Mouse (Mus musculus) forebrain, postnatal 0 days (tissue): ENCODE measurements at regions not wholly inside any gene's neighbourhood (a gene's known extent, or its start where the extent isn't known, plus 50 kb on each side); places are given as distances from the start of the nearest gene placed in this dataset.

Experiments
- ATAC-seq: fragments of 200-750 bp; cut with Nextera tagmentation; 2 replicates; pipeline ENCODE4 v1.8.0; 2017; ENCODE audit warnings: mild to moderate bottlenecking, moderate library complexity
- DNase-seq: peaks from one replicate; pipeline ENCODE4 v3.0.0-alpha.2; 2015
- H3K27ac ChIP-seq: fragments of 300-500 bp; sonication (generic); 2 replicates; pipeline ENCODE4 v1.5.1; 2014; ENCODE audit warnings: low read depth, mild to moderate bottlenecking, antibody characterized with exemption, low read length, moderate library complexity, mixed read lengths
- H3K27me3 ChIP-seq: fragments of 300-500 bp; sonication (generic); 2 replicates; pipeline ENCODE4 v1.6.1; 2014; ENCODE audit warnings: mild to moderate bottlenecking, low read length, mixed read lengths; ENCODE audit not compliant: insufficient read depth
- H3K36me3 ChIP-seq: fragments of 300-500 bp; sonication (generic); 2 replicates; pipeline ENCODE4 v1.6.1; 2014; ENCODE audit warnings: mild to moderate bottlenecking, moderate library complexity; ENCODE audit not compliant: insufficient read depth
- H3K4me1 ChIP-seq: fragments of 300-500 bp; sonication (generic); 2 replicates; pipeline ENCODE4 v1.6.1; 2014; ENCODE audit warnings: antibody characterized with exemption; ENCODE audit not compliant: insufficient read depth
- H3K4me2 ChIP-seq: fragments of 300-500 bp; sonication (generic); 2 replicates; pipeline ENCODE4 v1.6.1; 2014; ENCODE audit warnings: low read depth, mild to moderate bottlenecking, moderate library complexity
- H3K4me3 ChIP-seq: fragments of 300-500 bp; sonication (generic); 2 replicates; pipeline ENCODE4 v1.5.1; 2014; ENCODE audit warnings: low read depth, low read length, mixed read lengths
- H3K9ac ChIP-seq: fragments of 300-500 bp; sonication (generic); 2 replicates; pipeline ENCODE4 v1.6.1; 2014; ENCODE audit warnings: mild to moderate bottlenecking
- H3K9me3 ChIP-seq: fragments of 300-500 bp; sonication (generic); 2 replicates; pipeline ENCODE4 v1.6.1; 2016; ENCODE audit warnings: low read length
- CTCF ChIP-seq: sonication (generic); IDR thresholded peaks from 2 replicates; pipeline ENCODE4 v1.5.1; 2016; ENCODE audit warnings: antibody characterized with exemption, control low read depth, low read depth
- WGBS: fragments of 180-500 bp; shearing (Covaris S2); extraction: QIAGEN DNeasy Blood & Tissue Kit; methylation state at CpG from one replicate; pipeline ENCODE4 v1.1.7; 2014; 5-methylcytosine and 5-hydroxymethylcytosine counted together

- H3K4me2 ChIP-seq = no peak overlapping the region
- H3K9ac ChIP-seq = no peak overlapping the region
- H3K27ac ChIP-seq = no peak overlapping the region
- H3K36me3 ChIP-seq = no peaks in the 10 kb centered on the region
- H3K4me1 ChIP-seq = no peaks in the 10 kb centered on the region
- no peak for TF ChIP-seq CTCF
- no peaks in the 10 kb centered on the region for H3K27me3 ChIP-seq
- no peaks in the 10 kb centered on the region for H3K9me3 ChIP-seq
- H3K4me3 ChIP-seq = no peak overlapping the region
- DNase-seq (no peak), ATAC-seq (no peak)
- 87% methylated on average over 19 of the region's 19 CpGs for WGBS
Measured at GRCm38 (mm10) chr14:99772774-99773423, 474.4 kb downstream of the Klf5 start.

DNA sequence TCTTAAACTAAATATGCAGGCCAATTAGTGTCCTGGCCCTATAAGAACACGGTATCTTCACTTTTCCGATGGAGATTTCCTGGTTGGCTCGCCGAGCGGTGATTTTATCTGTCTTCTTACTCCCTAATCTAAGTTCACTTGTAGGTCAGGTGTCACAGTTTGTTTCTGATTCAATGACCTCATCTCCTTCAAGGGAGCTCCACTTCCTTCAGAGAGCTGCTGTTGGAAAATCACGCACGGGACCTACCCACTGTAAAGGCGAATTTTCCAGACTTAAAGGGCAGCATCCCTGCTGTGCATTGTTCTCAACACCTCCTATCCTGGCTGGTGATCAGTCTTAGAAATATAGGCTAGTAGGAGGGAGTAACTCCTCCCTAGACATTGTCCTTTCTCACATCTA, 480.0 kb downstream of the Klf5 start:
- H3K4me2 ChIP-seq = no peak overlapping the region
- no peak for TF ChIP-seq CTCF
- H3K36me3 ChIP-seq = no peaks in the 10 kb centered on the region
- no peak for ATAC-seq
- WGBS = 47% methylated on average over 8 of the region's 8 CpGs
- H3K27ac ChIP-seq = no peak overlapping the region
- no peak for DNase-seq
- no peaks in the 10 kb centered on the region for H3K4me1 ChIP-seq
- no peak overlapping the region for H3K9ac ChIP-seq
- H3K9me3 ChIP-seq = no peaks in the 10 kb centered on the region
- no peaks in the 10 kb centered on the region for H3K27me3 ChIP-seq
- H3K4me3 ChIP-seq = no peak overlapping the region

DNA sequence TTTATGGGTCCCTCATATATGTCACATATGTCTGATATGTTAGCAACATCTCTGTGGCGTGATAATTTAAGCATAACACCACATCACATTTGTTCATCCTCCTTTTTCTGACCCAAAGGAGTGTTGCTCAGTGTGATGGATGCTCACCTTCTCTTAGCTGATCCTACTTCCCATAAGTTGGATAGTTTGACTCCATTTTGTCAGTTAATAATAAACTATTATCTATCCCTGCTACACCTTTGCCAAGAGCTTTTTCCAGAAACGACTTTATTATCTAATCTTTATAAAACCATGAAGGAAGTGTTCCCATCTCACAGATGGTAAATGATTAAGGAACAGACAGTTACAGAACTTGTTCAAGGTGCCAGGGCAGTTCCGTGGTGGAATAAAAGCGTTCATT, 480.5 kb downstream of the Klf5 start:
- H3K27me3 ChIP-seq = no peaks in the 10 kb centered on the region
- no peak for ATAC-seq
- H3K4me1 ChIP-seq = no peaks in the 10 kb centered on the region
- no peak for DNase-seq
- 78% methylated on average over 4 of the region's 4 CpGs for WGBS
- H3K27ac ChIP-seq = no peak overlapping the region
- H3K9me3 ChIP-seq = no peaks in the 10 kb centered on the region
- no peak for TF ChIP-seq CTCF
- no peak overlapping the region for H3K4me2 ChIP-seq
- no peaks in the 10 kb centered on the region for H3K36me3 ChIP-seq
- H3K4me3 ChIP-seq = no peak overlapping the region
- H3K9ac ChIP-seq = no peak overlapping the region

DNA sequence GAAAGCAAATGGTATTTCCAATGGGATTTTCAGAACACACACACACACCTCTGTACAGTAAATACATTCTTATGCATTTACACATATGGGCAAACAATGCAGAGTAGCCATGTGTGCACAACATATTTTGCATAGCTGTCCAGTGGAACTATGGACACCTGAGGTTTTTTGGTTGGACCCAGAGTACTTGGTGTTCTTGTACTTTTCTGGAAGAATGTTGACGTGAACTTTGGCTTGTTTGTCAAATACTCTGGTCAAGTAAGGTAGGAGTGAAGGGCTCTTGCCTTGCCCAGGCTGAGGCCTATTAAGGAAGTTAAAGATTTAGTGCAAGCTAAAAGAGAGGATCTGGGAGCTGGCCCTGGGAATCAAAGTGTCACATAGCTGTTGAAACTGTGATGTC, 485.2 kb downstream of the Klf5 start:
- Histone ChIP-seq H3K9me3 (no peaks in the 10 kb centered on the region), H3K9ac (no peak overlapping the region), H3K4me1 (no peaks in the 10 kb centered on the region), H3K36me3 (no peaks in the 10 kb centered on the region), H3K4me2 (no peak overlapping the region), H3K27ac (no peak overlapping the region), H3K4me3 (no peak overlapping the region), H3K27me3 (no peaks in the 10 kb centered on the region)
- no peak for TF ChIP-seq CTCF
- WGBS = 91% methylated on average over 1 of the region's 1 CpGs
- no peak for DNase-seq
- ATAC-seq = no peak

DNA sequence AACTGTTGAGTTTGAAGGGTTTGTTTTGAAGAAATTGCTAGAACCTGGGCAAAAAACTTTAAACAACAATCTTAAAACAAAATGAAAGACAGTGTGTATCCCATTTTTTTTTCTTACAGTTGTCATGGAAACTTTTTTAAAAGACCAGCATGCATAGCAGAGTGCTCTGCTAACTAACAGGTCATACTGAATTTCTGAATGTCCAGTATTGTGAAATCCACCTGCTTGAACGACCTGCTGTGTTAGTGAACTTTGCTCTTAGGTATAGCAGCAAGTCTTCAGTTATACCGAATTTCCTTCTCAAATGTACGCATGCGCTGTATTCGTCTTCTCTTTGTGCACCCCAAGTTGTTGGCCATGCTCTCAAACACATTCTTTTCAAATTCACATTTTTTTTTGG, 486.6 kb downstream of the Klf5 start:
- 84% methylated on average over 5 of the region's 5 CpGs for WGBS
- no peak overlapping the region for H3K4me2 ChIP-seq
- no peak overlapping the region for H3K9ac ChIP-seq
- H3K27ac ChIP-seq = no peak overlapping the region
- H3K27me3 ChIP-seq = no peaks in the 10 kb centered on the region
- TF ChIP-seq CTCF = no peak
- DNase-seq (no peak), ATAC-seq (no peak)
- no peak overlapping the region for H3K4me3 ChIP-seq
- no peaks in the 10 kb centered on the region for H3K4me1 ChIP-seq
- H3K9me3 ChIP-seq = no peaks in the 10 kb centered on the region
- no peaks in the 10 kb centered on the region for H3K36me3 ChIP-seq

- WGBS = 95% methylated on average over 1 of the region's 1 CpGs
- H3K4me1 ChIP-seq = no peaks in the 10 kb centered on the region
- H3K4me2 ChIP-seq = no peak overlapping the region
- H3K27ac ChIP-seq = no peak overlapping the region
- H3K9me3 ChIP-seq = no peaks in the 10 kb centered on the region
- ATAC-seq = no peak
- H3K9ac ChIP-seq = no peak overlapping the region
- no peaks in the 10 kb centered on the region for H3K27me3 ChIP-seq
- no peaks in the 10 kb centered on the region for H3K36me3 ChIP-seq
- TF ChIP-seq CTCF = no peak
- DNase-seq = no peak
- H3K4me3 ChIP-seq = no peak overlapping the region
Measured at GRCm38 (mm10) chr14:99786367-99786766, 487.9 kb downstream of the Klf5 start.

DNA sequence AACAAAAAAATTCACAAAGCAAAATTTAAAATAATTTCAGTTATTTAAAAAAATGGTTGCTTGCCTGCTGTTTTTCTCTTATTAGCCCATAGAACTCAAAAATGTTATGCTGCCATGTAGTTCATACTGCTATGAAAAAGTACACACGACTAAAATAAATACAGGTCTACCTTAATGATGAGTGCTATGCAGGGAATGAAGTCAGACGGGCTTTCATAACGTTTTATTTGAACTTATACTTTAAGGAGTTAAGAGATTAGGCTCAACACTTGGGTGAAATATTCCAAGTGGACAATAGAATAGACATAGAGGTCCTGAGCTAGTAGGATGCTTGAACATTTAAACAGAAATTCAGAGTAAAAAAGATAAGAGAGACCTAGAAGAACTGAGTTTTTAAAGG, 489.7 kb downstream of the Klf5 start:
- WGBS = 91% methylated on average over 3 of the region's 3 CpGs
- Histone ChIP-seq H3K4me2 (no peak overlapping the region), H3K27me3 (no peaks in the 10 kb centered on the region), H3K36me3 (no peaks in the 10 kb centered on the region), H3K9ac (no peak overlapping the region), H3K9me3 (no peaks in the 10 kb centered on the region), H3K27ac (no peak overlapping the region), H3K4me1 (no peaks in the 10 kb centered on the region), H3K4me3 (no peak overlapping the region)
- ATAC-seq (no peak), DNase-seq (no peak)
- no peak for TF ChIP-seq CTCF

- no peak for DNase-seq
- Histone ChIP-seq H3K27ac (no peak overlapping the region), H3K9ac (no peak overlapping the region), H3K4me2 (no peak overlapping the region), H3K4me1 (no peaks in the 10 kb centered on the region), H3K9me3 (no peaks in the 10 kb centered on the region), H3K36me3 (no peaks in the 10 kb centered on the region), H3K4me3 (no peak overlapping the region), H3K27me3 (no peaks in the 10 kb centered on the region)
- no peak for ATAC-seq
- 72% methylated on average over 4 of the region's 4 CpGs for WGBS
- TF ChIP-seq CTCF = no peak
Measured at GRCm38 (mm10) chr14:99796293-99796692, 488.2 kb downstream of the Klf12 start.
